Mouse (Mus musculus) myocyte (in vitro differentiated cells): ENCODE results near the gene 1700025G04Rik. TPM values are rescaled to one million over a fixed set of nuclear protein-coding genes. Genes with fewer than 3 reads are reported as not detected.

Experiments used
- H3K27me3 ChIP-seq: one replicate; pipeline ENCODE4 v1.6.1; 2011; ENCODE audit not compliant: control insufficient read depth, insufficient read depth, insufficient read length
- H3K36me3 ChIP-seq: one replicate; pipeline ENCODE4 v1.6.1; 2011; ENCODE audit not compliant: control insufficient read depth, insufficient read depth
- H3K4me2 ChIP-seq: one replicate; pipeline ENCODE4 v1.6.1; 2011; ENCODE audit warnings: low read depth, control low read depth
- H3K4me3 ChIP-seq: one replicate; pipeline ENCODE4 v1.5.1; 2011; ENCODE audit warnings: mild to moderate bottlenecking, control low read depth, moderate library complexity
- H3K79me2 ChIP-seq: one replicate; pipeline ENCODE4 v1.6.1; 2011; ENCODE audit not compliant: control insufficient read depth, insufficient read depth
- H3ac ChIP-seq: one replicate; pipeline ENCODE4 v1.6.1; 2011; ENCODE audit not compliant: control insufficient read depth, insufficient read length
- CEBPB ChIP-seq: IDR thresholded peaks from 2 replicates; pipeline ENCODE4 v1.6.1; 2011; ENCODE audit warnings: mild to moderate bottlenecking, moderate library complexity; ENCODE audit not compliant: poor library complexity, insufficient read depth, severe bottlenecking
- E2F4 ChIP-seq: IDR thresholded peaks from one replicate; pipeline ENCODE4 v1.6.1; 2011; ENCODE audit warnings: mild to moderate bottlenecking, control low read depth, moderate library complexity; ENCODE audit not compliant: insufficient read depth
- MAX ChIP-seq: IDR thresholded peaks from one replicate; pipeline ENCODE4 v1.6.1; 2011; ENCODE audit warnings: low read depth, mild to moderate bottlenecking, control low read depth
- MYOD1 ChIP-seq, 3 experiments: IDR thresholded peaks; one replicate each; pipeline ENCODE4 v1.6.1; 2011; ENCODE audit warnings: control low read depth in 2 of 3, low read depth in 2 of 3, mild to moderate bottlenecking in 2 of 3, moderate library complexity in 1 of 3; ENCODE audit not compliant: insufficient read length in 2 of 3, control insufficient read depth in 1 of 3
- MYOG ChIP-seq, 3 experiments: IDR thresholded peaks; one replicate each; pipeline ENCODE4 v1.6.1; 2011; ENCODE audit warnings: control low read depth in 2 of 3, low read depth in 2 of 3, mild to moderate bottlenecking in 2 of 3; ENCODE audit not compliant: insufficient read length in 2 of 3, control insufficient read depth in 1 of 3, insufficient read depth in 1 of 3
- POLR2A ChIP-seq: IDR thresholded peaks from one replicate; pipeline ENCODE4 v1.6.1; 2011; ENCODE audit warnings: low read depth, mild to moderate bottlenecking, control low read depth, moderate library complexity; ENCODE audit not compliant: insufficient read length
- POLR2AphosphoS2 ChIP-seq: IDR thresholded peaks from one replicate; pipeline ENCODE4 v1.6.1; 2011; ENCODE audit warnings: low read depth, control low read depth; ENCODE audit not compliant: insufficient read length
- REST ChIP-seq: IDR thresholded peaks from one replicate; pipeline ENCODE4 v1.6.1; 2011; ENCODE audit warnings: mild to moderate bottlenecking, control low read depth, moderate library complexity; ENCODE audit not compliant: insufficient read depth, insufficient read length
- SRF ChIP-seq: IDR thresholded peaks from one replicate; pipeline ENCODE4 v1.6.1; 2011; ENCODE audit warnings: low read depth; ENCODE audit not compliant: control insufficient read depth, insufficient read length
- TCF12 ChIP-seq: IDR thresholded peaks from one replicate; pipeline ENCODE4 v1.6.1; 2011; ENCODE audit warnings: mild to moderate bottlenecking, control low read depth; ENCODE audit not compliant: poor library complexity, insufficient read depth, severe bottlenecking
- TCF3 ChIP-seq: IDR thresholded peaks from one replicate; pipeline ENCODE4 v1.6.1; 2011; ENCODE audit warnings: low read depth, control low read depth; ENCODE audit not compliant: insufficient read length
- USF1 ChIP-seq: IDR thresholded peaks from one replicate; pipeline ENCODE4 v1.6.1; 2011; ENCODE audit warnings: low read depth, mild to moderate bottlenecking, control low read depth, moderate library complexity
- polyA plus RNA-seq: library from polyadenylated mRNA; unstranded; fragments of >200 nt; fragmentation: generic; extraction: Trizol; gene quantifications from one replicate; pipeline ENCODE4 v1.2.1, GENCODE M21; 2012; ENCODE audit warnings: missing spikeins

1700025G04Rik gene
- polyA plus RNA-seq, 1 experiment: 3.3 TPM

- no peak overlapping the region for H3K4me2 ChIP-seq
- no peaks in the 10 kb centered on the region for H3K79me2 ChIP-seq
- H3ac ChIP-seq: no peak overlapping the region
- H3K27me3 ChIP-seq: no peaks in the 10 kb centered on the region
- TF ChIP-seq TCF12 (no peak), MAX (no peak), E2F4 (no peak), MYOD1 (IDR thresholded peaks at IDR 0.05; ENCODE audit: control insufficient read depth in 1 of 3, insufficient read length in 2 of 3, low read depth in 2 of 3) (no peak), POLR2A (no peak), USF1 (no peak), SRF (no peak), CEBPB (no peak), TCF3 (no peak), POLR2AphosphoS2 (no peak), MYOG (IDR thresholded peaks at IDR 0.05; ENCODE audit: control insufficient read depth in 1 of 3, insufficient read depth in 1 of 3, insufficient read length in 2 of 3, low read depth in 2 of 3) (no peak), REST (no peak)
- H3K4me3 ChIP-seq: no peak overlapping the region
- H3K36me3 ChIP-seq: no peaks in the 10 kb centered on the region
Observed at GRCm38 (mm10) chr1:151990615-151991014, 99.3 kb downstream of the 1700025G04Rik start.

GRCm38 (mm10) chr1:151988713-151989112 is 101.2 kb downstream of the 1700025G04Rik start:
- no peaks in the 10 kb centered on the region for H3K36me3 ChIP-seq
- H3K79me2 ChIP-seq: no peaks in the 10 kb centered on the region
- no peak overlapping the region for H3K4me3 ChIP-seq
- no peak overlapping the region for H3ac ChIP-seq
- H3K4me2 ChIP-seq: no peak overlapping the region
- H3K27me3 ChIP-seq: no peaks in the 10 kb centered on the region
- TF ChIP-seq SRF (no peak), REST (no peak), TCF12 (no peak), MYOG (IDR thresholded peaks at IDR 0.05; ENCODE audit: control insufficient read depth in 1 of 3, insufficient read depth in 1 of 3, insufficient read length in 2 of 3, low read depth in 2 of 3) (no peak), E2F4 (no peak), CEBPB (no peak), MAX (no peak), USF1 (no peak)

- H3K27me3 ChIP-seq: no peaks in the 10 kb centered on the region
- H3K4me3 ChIP-seq: no peak overlapping the region
- H3K79me2 ChIP-seq: no peaks in the 10 kb centered on the region
- TF ChIP-seq CEBPB (no peak), TCF12 (no peak)
- no peak overlapping the region for H3K4me2 ChIP-seq
- H3ac ChIP-seq: no peak overlapping the region
- H3K36me3 ChIP-seq: no peaks in the 10 kb centered on the region
Observed at GRCm38 (mm10) chr1:151988066-151988465, 101.9 kb downstream of the 1700025G04Rik start.

- no peak overlapping the region for H3K4me2 ChIP-seq
- H3ac ChIP-seq: no peak overlapping the region
- no peaks in the 10 kb centered on the region for H3K36me3 ChIP-seq
- H3K4me3 ChIP-seq: no peak overlapping the region
- no peaks in the 10 kb centered on the region for H3K27me3 ChIP-seq
- H3K79me2 ChIP-seq: no peaks in the 10 kb centered on the region
- no peak for TF ChIP-seq CEBPB
- no peak for TF ChIP-seq MAX
- no peak for TF ChIP-seq POLR2AphosphoS2
- TF ChIP-seq TCF12: no peak
- TF ChIP-seq REST: no peak
- no peak for TF ChIP-seq USF1
- no peak for TF ChIP-seq MYOG (IDR thresholded peaks at IDR 0.05; ENCODE audit: control insufficient read depth in 1 of 3, insufficient read depth in 1 of 3, insufficient read length in 2 of 3, low read depth in 2 of 3)
- no peak for TF ChIP-seq TCF3
- TF ChIP-seq SRF: no peak
- no peak for TF ChIP-seq E2F4
- TF ChIP-seq MYOD1 (IDR thresholded peaks at IDR 0.05; ENCODE audit: control insufficient read depth in 1 of 3, insufficient read length in 2 of 3, low read depth in 2 of 3): no peak
- TF ChIP-seq POLR2A: no peak
Observed at GRCm38 (mm10) chr1:151986024-151986778, 103.7 kb downstream of the 1700025G04Rik start.

GRCm38 (mm10) chr1:151985056-151985455 is 104.9 kb downstream of the 1700025G04Rik start:
- no peak for TF ChIP-seq MAX
- Histone ChIP-seq H3K36me3 (no peaks in the 10 kb centered on the region), H3K27me3 (no peaks in the 10 kb centered on the region), H3ac (no peak overlapping the region), H3K4me3 (no peak overlapping the region), H3K79me2 (no peaks in the 10 kb centered on the region), H3K4me2 (no peak overlapping the region)

- no peaks in the 10 kb centered on the region for H3K36me3 ChIP-seq
- no peak overlapping the region for H3ac ChIP-seq
- no peaks in the 10 kb centered on the region for H3K79me2 ChIP-seq
- H3K4me3 ChIP-seq: no peak overlapping the region
- TF ChIP-seq TCF12 (no peak), MYOD1 (IDR thresholded peaks at IDR 0.05; ENCODE audit: control insufficient read depth in 1 of 3, insufficient read length in 2 of 3, low read depth in 2 of 3) (no peak), POLR2A (no peak), E2F4 (no peak), SRF (no peak), TCF3 (no peak), MAX (no peak), MYOG (IDR thresholded peaks at IDR 0.05; ENCODE audit: control insufficient read depth in 1 of 3, insufficient read depth in 1 of 3, insufficient read length in 2 of 3, low read depth in 2 of 3) (no peak), POLR2AphosphoS2 (no peak), REST (no peak), USF1 (no peak), CEBPB (no peak)
- no peaks in the 10 kb centered on the region for H3K27me3 ChIP-seq
- H3K4me2 ChIP-seq: no peak overlapping the region
Observed at GRCm38 (mm10) chr1:151983991-151984390, 105.9 kb downstream of the 1700025G04Rik start.
